Mouse (Mus musculus) adrenal gland, adult 10 weeks (tissue): Measurements from ENCODE around the gene Hbq1b. TPM values are rescaled to one million over a fixed set of nuclear protein-coding genes. Genes with fewer than 3 reads are reported as not detected.

Experiments used
- polyA plus RNA-seq: library from polyadenylated mRNA; stranded (reverse); fragments of 350-450 nt; fragmentation: Illumina TruSeq; extraction: RNeasy Lipid Tissue Mini Kit (QIAGEN cat#74804); gene quantifications from one replicate; pipeline ENCODE4 v1.2.3, GENCODE M21; 2014; ENCODE audit warnings: low read depth, low replicate concordance

The Hbq1b gene
- not detected for polyA plus RNA-seq

DNA sequence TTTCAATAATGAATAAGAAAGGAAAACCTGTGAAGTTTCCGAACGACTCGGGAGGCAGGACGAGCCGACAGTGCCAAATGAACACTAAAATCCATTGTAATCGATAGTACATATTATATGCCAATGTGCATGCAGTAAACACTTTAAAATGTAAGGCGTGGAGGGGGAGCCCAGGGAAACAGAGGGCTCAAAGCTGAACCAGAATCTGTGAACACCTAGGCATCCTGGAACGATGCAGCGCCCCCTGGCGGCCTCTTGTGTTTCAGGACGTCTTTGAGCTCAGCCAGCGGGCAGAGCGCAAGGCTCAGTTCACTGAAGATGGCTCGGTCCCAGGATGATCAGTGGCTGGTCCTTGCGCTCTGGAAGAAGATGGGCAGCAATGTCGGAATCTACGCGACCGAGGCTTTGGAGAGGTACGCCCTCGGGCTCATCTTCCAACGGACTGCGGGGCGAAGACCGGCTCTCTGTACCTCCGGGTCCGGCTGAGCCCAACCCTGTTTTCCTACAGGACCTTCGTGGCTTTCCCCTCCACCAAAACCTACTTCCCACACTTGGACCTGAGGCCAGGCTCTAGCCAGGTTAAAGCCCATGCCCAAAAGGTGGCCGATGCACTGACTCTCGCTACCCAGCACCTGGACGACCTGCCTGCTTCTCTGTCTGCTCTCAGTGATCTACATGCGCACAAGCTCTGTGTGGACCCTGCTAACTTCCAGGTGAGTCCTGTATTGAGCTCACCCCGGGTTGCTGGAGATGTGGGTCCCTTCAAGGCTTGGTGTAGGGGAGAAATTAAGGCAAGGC lies at the start of gene Hbq1b:
Gene Hbq1b (plus strand): TSS at position 271 of the 798 bp plus-strand sequence.

GRCm38 (mm10) chr11:32267188-32267884 lies 19.4 kb upstream of the Hbq1b start, which contains the start of gene Nprl3:
TSS of gene Nprl3 (minus strand) at chr11:32267707.

GRCm38 (mm10) chr11:32276347-32276746 lies 10.4 kb upstream of the Hbq1b start, which contains the start of gene Hba-x:
TSS of gene Hba-x (plus strand) at chr11:32276400.

DNA sequence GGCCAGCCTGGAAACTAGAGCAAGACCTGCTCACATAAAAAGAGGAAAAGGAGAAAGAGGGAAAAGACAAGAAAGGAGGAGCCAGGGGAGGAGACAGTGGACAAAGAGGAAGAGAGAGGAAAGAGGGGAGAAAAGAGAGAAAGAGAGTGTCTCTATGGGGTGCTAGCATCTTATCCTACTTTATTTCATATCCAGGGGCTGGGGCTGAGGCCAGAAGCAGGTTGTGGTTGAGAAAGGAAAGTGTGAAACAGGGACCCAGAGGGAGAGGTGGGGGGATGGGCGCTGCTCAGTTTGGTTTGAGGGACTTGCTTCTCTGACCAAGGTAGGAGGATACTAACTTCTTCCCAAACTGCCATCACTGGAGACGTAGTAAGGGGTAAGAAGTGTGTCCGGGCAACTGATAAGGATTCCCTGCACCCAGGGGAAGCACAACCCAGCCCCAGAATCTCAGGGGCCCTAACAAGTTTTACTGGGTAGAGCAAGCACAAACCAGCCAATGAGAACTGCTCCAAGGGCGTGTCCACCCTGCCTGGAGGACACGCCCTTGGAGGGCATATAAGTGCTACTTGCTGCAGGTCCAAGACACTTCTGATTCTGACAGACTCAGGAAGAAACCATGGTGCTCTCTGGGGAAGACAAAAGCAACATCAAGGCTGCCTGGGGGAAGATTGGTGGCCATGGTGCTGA lies 3.5 kb upstream of the Hbq1b start, which contains the start of gene Hba-a1:
Gene Hba-a1 (plus strand): TSS at position 421 of the 687 bp plus-strand sequence.

DNA sequence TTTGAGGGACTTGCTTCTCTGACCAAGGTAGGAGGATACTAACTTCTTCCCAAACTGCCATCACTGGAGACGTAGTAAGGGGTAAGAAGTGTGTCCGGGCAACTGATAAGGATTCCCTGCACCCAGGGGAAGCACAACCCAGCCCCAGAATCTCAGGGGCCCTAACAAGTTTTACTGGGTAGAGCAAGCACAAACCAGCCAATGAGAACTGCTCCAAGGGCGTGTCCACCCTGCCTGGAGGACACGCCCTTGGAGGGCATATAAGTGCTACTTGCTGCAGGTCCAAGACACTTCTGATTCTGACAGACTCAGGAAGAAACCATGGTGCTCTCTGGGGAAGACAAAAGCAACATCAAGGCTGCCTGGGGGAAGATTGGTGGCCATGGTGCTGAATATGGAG lies 9.4 kb downstream of the Hbq1b start, which contains the start of gene Hba-a2:
Gene Hba-a2 (plus strand): TSS at position 287 of the 400 bp plus-strand sequence.

GRCm38 (mm10) chr11:32299865-32300264 lies 13.1 kb downstream of the Hbq1b start, which contains the start of gene Hbq1a:
TSS of gene Hbq1a (plus strand) at chr11:32300069.

Other genes starting within 250 kb of the Hbq1b start
- gene Il9r, start 86.7 kb upstream of the Hbq1b start, polyA plus RNA-seq = not detected
- 2.4 TPM for gene Snrnp25, start 81.5 kb upstream of the Hbq1b start, polyA plus RNA-seq
- 0.23 TPM for gene Rhbdf1, start 64.7 kb upstream of the Hbq1b start, polyA plus RNA-seq
- 10.6 TPM for gene Mpg, start 60.5 kb upstream of the Hbq1b start, polyA plus RNA-seq
- gene Nprl3, start 19.3 kb upstream of the Hbq1b start, polyA plus RNA-seq = 13.7 TPM
- not detected for gene Hba-x, start 10.6 kb upstream of the Hbq1b start, polyA plus RNA-seq
- gene Hba-a1, start 3.5 kb upstream of the Hbq1b start, polyA plus RNA-seq = not detected
- 141 TPM for gene Hba-a2, start 9.5 kb downstream of the Hbq1b start, polyA plus RNA-seq
- not detected for gene Hbq1a, start 13.1 kb downstream of the Hbq1b start, polyA plus RNA-seq
- gene Sh3pxd2b, start 60.9 kb downstream of the Hbq1b start, polyA plus RNA-seq = 1.4 TPM
- gene Ubtd2, start 168.4 kb downstream of the Hbq1b start, polyA plus RNA-seq = 3.8 TPM
- gene Efcab9, start 245.1 kb downstream of the Hbq1b start, polyA plus RNA-seq = 1.8 TPM
- 1.3 TPM for gene Stk10, start 246.3 kb downstream of the Hbq1b start, polyA plus RNA-seq